Mouse (Mus musculus): Measurements from ENCODE around the gene Ssbp4. TPM values are rescaled to one million over a fixed set of nuclear protein-coding genes. Genes with fewer than 3 reads are reported as not detected.

Ssbp4 gene
- polyA plus RNA-seq, 1 experiment from 2014 or later, result 173 TPM

DNA sequence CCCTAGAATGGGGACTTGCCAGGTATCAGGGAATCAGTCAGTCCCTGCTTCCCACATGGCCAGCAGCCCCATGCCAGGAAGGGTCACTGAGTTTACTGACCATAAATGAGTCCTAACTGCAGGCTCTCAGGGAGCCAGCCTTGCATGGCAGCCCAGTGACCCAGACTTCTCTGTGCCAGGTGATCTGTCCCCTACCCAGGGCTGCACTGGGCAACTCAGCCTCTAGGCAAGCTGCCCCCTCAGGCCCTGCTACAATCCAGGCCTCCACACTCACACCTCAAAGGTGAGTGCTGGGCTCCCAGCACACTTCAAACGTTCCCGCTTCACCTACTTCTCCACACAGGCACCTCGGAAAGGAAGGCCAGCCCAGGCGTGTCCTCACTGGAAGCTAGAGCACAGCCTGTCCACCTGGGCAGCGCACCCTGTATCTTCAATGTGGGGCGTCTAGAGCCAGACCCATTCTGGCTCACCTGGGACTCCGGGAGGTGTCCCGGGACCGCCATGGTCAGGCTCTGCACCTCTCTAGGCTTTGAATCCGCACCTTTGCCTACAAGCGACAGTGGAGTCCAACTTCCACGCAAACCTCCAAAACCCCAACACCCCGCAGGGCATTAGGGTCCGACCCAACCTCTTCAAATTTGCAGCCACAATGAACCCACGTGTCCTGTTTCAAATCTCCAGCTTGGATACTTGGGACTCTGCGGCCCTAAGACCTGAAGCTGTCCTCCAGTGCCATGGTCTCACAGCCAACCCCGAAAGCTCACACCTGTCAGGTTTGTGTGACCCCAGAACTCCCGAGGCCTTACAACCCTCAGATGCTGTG, 1.7 kb downstream of the Ssbp4 start:
- Histone ChIP-seq H3K9me3 (ENCODE audit: control insufficient read depth, low read length) (peaks cover under 1% of the 10 kb centered on the region; the same call in 1 of the 2 replicates), H3K4me2 (peak overlapping the region; percentile 100), H3K27ac (ENCODE audit: low read depth, low read length) (peak overlapping the region; percentile 99; the same call in 1 of the 2 replicates), H3K27me3 (replicated peaks; ENCODE audit: control insufficient read depth, insufficient read depth, low read length) (no peaks in the 10 kb centered on the region), H3K36me3 (ENCODE audit: control insufficient read depth, insufficient read depth, low read length) (peaks cover 13% of the 10 kb centered on the region), H3K9ac (ENCODE audit: low read depth, low read length) (peak overlapping the region; percentile 98), H3K4me3 (ENCODE audit: low read depth, low read length) (peak overlapping the region; percentile 92), H3K4me1 (replicated peaks; ENCODE audit: control insufficient read depth, insufficient read depth, low read length) (peaks cover 41% of the 10 kb centered on the region)
- ATAC-seq (replicated peaks; ENCODE audit: low FRiP score) (no peak), DNase-seq (ENCODE audit: low spot score) (no peak)
- WGBS, result 51% methylated on average over 18 of the region's 18 CpGs

DNA sequence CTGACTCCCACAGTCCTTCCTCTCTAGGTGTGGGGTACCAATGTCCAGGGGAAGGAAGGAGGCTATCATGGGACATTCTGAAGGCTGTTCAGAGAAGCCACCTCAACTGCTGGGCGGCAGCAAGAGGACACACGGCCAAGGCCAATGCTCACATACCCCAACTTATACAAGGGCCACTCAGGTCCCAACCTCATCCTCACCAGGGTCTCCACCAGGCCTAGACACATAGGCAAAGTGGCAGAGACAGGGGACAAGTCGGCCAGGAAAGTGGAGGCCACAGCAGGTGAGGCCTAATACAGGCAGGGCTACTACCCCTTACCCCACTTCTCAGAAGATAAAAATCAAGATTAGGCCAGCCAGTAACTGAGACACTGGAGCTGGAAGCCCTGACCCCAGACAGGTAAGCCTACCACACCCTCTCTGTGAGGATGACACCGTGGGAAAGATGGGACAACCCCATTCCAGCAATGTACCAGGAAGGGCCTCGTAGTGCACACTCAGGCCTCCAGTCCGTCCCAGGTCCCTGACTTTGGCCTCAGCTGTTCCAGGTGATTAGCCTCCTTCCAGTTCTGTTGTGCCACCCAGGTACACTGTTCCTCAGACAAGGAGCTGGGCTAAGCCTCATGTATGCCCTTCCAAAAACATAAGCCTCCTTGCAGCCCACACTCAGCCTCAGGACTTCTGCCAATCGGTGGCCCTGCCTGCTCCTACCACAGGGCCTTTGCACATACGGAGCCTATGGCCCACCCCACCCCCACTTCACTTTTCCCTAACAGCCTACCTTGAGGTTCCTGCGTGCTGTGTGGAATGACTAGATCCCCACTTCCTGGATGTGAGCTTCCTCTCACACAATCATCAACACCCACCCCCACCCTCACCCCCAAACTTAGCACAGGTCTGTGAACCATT, 2.5 kb downstream of the Ssbp4 start:
- Histone ChIP-seq H3K27me3 (replicated peaks; ENCODE audit: control insufficient read depth, insufficient read depth, low read length) (no peaks in the 10 kb centered on the region), H3K4me1 (replicated peaks; ENCODE audit: control insufficient read depth, insufficient read depth, low read length) (peaks cover 44% of the 10 kb centered on the region), H3K9me3 (ENCODE audit: control insufficient read depth, low read length) (peaks cover 3% of the 10 kb centered on the region; the same call in 1 of the 2 replicates), H3K4me2 (peak overlapping the region; percentile 100), H3K4me3 (ENCODE audit: low read depth, low read length) (peak overlapping the region; percentile 92), H3K27ac (ENCODE audit: low read depth, low read length) (peak overlapping the region; percentile 99; the same call in 1 of the 2 replicates), H3K9ac (ENCODE audit: low read depth, low read length) (no peak overlapping the region), H3K36me3 (ENCODE audit: control insufficient read depth, insufficient read depth, low read length) (peaks cover 18% of the 10 kb centered on the region)
- WGBS, result 78% methylated on average over 9 of the region's 9 CpGs
- no peak for ATAC-seq (replicated peaks; ENCODE audit: low FRiP score)
- DNase-seq (ENCODE audit: low spot score), result no peak

DNA sequence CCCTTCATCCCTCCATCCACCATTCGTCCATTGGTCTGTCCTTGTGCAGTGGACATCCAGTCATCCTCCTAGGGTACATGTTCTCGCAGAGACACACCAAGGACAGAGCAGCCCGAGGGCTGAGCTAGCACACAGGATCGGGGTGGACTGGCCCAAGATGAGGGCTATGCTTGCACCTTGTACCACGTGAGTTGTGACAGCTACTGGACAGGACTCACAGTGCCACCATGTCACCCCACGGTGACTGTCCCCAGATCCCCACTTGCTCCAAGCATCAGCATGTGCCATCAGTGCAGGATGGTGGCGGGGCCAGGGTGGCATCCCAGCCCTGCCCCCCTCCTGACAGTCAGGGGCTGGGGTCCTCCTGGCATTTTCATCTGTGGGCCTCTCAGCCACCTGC, 4.1 kb downstream of the Ssbp4 start:
- peaks cover 18% of the 10 kb centered on the region for H3K36me3 ChIP-seq (ENCODE audit: control insufficient read depth, insufficient read depth, low read length)
- no peak overlapping the region for H3K9ac ChIP-seq (ENCODE audit: low read depth, low read length)
- no peak for DNase-seq (ENCODE audit: low spot score)
- 90% methylated on average over 7 of the region's 7 CpGs for WGBS
- no peak for ATAC-seq (replicated peaks; ENCODE audit: low FRiP score)
- H3K4me3 ChIP-seq (ENCODE audit: low read depth, low read length), result no peak overlapping the region
- no peak overlapping the region for H3K27ac ChIP-seq (ENCODE audit: low read depth, low read length)
- H3K4me1 ChIP-seq (replicated peaks; ENCODE audit: control insufficient read depth, insufficient read depth, low read length), result peaks cover 50% of the 10 kb centered on the region
- H3K9me3 ChIP-seq (ENCODE audit: control insufficient read depth, low read length), result peaks cover 3% of the 10 kb centered on the region; the same call in 1 of the 2 replicates
- no peak overlapping the region for H3K4me2 ChIP-seq
- no peaks in the 10 kb centered on the region for H3K27me3 ChIP-seq (replicated peaks; ENCODE audit: control insufficient read depth, insufficient read depth, low read length)

DNA sequence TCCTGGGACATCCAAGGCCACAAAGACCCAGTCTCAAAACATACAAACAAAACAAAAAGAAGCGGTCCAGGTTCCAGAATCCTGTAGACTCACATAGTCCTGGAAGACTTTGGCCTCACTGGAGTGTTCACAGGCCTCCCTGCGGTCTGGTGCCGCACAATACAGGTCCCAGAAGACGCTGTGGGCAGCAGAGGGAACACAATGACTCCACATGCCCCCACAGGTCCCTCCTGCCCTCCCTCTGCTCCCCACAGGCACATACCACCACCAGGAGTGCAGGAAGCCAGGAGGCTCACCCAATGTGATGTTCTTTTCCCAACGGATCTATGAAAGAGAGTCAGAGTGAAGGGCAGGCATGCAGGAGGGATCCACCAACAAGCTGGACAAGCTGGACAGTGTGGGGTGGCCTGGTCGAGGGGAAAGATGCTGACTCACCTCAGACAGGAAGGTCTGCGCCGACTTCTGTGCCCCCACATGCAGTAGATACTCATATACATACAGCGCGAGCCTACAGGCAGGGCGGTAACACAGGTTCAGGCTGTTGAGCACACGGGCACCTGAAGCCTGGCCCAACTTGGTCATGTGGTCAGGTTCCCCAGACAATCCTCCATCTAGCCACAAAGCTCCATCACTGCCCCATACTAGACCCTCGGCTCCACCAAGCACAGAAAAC, 6.4 kb downstream of the Ssbp4 start:
- ATAC-seq (replicated peaks; ENCODE audit: low FRiP score), result no peak
- peak overlapping the region; percentile 49; the same call in 1 of the 2 replicates for H3K27ac ChIP-seq (ENCODE audit: low read depth, low read length)
- WGBS, result 86% methylated on average over 13 of the region's 13 CpGs
- DNase-seq (ENCODE audit: low spot score), result no peak
- H3K36me3 ChIP-seq (ENCODE audit: control insufficient read depth, insufficient read depth, low read length), result peaks cover 32% of the 10 kb centered on the region
- H3K4me3 ChIP-seq (ENCODE audit: low read depth, low read length), result no peak overlapping the region; the same call in 1 of the 2 replicates
- H3K4me2 ChIP-seq, result no peak overlapping the region; the same call in 1 of the 2 replicates
- H3K27me3 ChIP-seq (replicated peaks; ENCODE audit: control insufficient read depth, insufficient read depth, low read length), result no peaks in the 10 kb centered on the region
- peaks cover 60% of the 10 kb centered on the region for H3K4me1 ChIP-seq (replicated peaks; ENCODE audit: control insufficient read depth, insufficient read depth, low read length)
- peaks cover 3% of the 10 kb centered on the region; the same call in 1 of the 2 replicates for H3K9me3 ChIP-seq (ENCODE audit: control insufficient read depth, low read length)
- H3K9ac ChIP-seq (ENCODE audit: low read depth, low read length), result no peak overlapping the region

DNA sequence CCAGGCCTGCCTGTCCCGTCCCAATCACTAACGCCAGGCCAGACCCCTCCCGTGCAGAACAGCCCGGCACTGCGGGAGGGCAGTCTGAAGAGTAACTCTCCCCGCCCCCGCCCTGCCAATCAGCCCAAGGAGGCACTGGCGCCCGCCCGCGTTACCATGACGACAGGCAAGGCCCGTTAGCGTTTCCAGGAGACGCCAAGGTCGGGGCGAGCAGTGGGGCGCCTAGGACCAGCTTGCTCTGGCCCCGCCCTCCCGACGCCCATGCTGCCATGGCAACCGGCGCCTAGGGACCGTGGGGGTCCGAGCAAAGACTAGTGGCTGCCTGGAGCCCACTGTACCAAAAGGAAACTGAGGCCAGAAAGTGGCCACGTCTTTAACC, 7.4 kb downstream of the Ssbp4 start:
- no peak overlapping the region for H3K9ac ChIP-seq (ENCODE audit: low read depth, low read length)
- peak overlapping the region; percentile 20 for H3K4me3 ChIP-seq (ENCODE audit: low read depth, low read length)
- peaks cover 59% of the 10 kb centered on the region for H3K4me1 ChIP-seq (replicated peaks; ENCODE audit: control insufficient read depth, insufficient read depth, low read length)
- 4% methylated on average over 26 of the region's 26 CpGs for WGBS
- H3K36me3 ChIP-seq (ENCODE audit: control insufficient read depth, insufficient read depth, low read length), result peaks cover 34% of the 10 kb centered on the region
- peak overlapping the region; percentile 55 for H3K4me2 ChIP-seq
- DNase-seq (ENCODE audit: low spot score) (peak; percentile 88), ATAC-seq (replicated peaks; ENCODE audit: low FRiP score) (peak; percentile 71)
- H3K27me3 ChIP-seq (replicated peaks; ENCODE audit: control insufficient read depth, insufficient read depth, low read length), result no peaks in the 10 kb centered on the region
- peak overlapping the region; percentile 73 for H3K27ac ChIP-seq (ENCODE audit: low read depth, low read length)
- H3K9me3 ChIP-seq (ENCODE audit: control insufficient read depth, low read length), result peaks cover 3% of the 10 kb centered on the region; the same call in 1 of the 2 replicates

DNA sequence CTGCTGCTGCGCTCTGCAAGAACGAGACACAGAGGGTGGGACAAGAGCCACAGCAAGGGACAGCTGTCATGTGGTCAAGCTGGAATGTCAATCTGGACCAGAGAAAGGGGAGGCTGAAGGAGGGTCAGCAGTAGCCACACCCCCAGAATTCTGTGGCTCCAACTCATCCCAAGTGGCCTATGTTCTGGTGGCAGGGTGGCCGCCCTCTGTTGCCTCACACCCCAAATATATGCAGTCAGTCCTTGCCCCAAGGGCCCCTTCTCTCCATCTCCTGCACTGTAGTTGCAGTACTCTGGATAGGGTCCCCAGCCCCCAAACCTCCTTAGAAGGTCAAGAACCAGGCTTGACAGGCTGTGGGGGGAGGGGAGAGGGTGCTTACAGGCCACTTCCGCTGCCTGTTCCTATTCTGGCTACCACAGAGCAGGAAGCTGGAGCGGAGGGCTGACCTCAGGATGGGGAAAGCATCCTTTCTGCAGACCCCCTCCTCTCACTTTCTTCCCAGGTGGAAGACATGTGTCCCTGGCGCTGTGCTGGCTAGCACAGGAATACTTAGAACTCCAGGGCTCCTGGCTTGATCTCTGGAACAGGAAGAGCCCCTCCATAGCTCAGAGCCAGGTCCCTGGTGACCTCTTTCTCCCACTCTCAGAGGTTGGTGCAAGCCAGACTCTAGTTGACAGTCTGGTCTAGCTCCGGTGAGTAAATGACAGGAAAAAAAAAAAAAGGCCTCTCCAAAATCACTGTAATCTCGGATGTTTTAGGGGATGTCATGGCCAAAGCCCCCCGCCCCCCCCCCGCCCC, 8.0 kb downstream of the Ssbp4 start:
- 30% methylated on average over 10 of the region's 10 CpGs for WGBS
- no peaks in the 10 kb centered on the region for H3K27me3 ChIP-seq (replicated peaks; ENCODE audit: control insufficient read depth, insufficient read depth, low read length)
- peaks cover 3% of the 10 kb centered on the region; the same call in 1 of the 2 replicates for H3K9me3 ChIP-seq (ENCODE audit: control insufficient read depth, low read length)
- H3K4me1 ChIP-seq (replicated peaks; ENCODE audit: control insufficient read depth, insufficient read depth, low read length), result peaks cover 60% of the 10 kb centered on the region
- H3K4me2 ChIP-seq, result peak overlapping the region; percentile 55
- ATAC-seq (replicated peaks; ENCODE audit: low FRiP score) (no peak), DNase-seq (ENCODE audit: low spot score) (no peak)
- H3K36me3 ChIP-seq (ENCODE audit: control insufficient read depth, insufficient read depth, low read length), result peaks cover 39% of the 10 kb centered on the region
- H3K27ac ChIP-seq (ENCODE audit: low read depth, low read length), result peak overlapping the region; percentile 73
- peak overlapping the region; percentile 20 for H3K4me3 ChIP-seq (ENCODE audit: low read depth, low read length)
- H3K9ac ChIP-seq (ENCODE audit: low read depth, low read length), result no peak overlapping the region

DNA sequence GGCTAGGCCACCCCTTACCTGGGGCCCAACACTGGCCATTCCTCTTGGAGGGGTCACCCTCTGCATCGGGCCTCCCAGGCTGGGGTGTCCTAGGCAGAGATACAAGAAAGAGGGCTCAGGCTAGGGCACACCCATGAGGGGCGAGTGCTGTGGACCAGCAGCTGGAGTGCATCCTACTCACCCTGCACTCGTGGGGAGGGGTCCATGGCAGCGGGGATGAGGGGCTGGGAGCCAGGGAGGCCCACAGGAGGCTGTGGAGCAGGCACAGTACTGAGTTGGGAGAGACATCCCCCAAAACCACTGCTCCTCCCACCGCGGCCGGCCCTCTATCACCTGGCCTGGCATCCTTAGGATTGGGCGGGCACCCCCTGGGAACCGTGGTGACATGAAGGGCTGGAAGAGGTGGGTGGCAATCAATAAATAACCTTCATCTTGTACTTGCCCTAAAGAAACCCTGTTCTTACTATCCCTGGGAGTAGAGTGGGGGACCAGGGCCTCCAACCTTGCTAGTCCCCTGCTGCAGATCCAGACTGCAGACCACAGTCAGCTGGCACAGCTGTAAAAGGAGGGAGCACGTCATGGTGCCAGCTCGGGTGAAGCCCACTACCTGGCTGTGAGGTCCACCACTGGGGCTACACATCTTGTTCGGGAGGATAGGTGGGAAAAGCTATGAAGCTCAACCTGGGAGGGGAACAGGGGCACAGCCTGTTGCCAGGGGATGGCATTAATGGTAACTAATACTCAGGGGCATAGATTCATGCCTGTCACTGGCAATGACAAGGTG, 9.0 kb downstream of the Ssbp4 start:
- no peak overlapping the region for H3K4me3 ChIP-seq (ENCODE audit: low read depth, low read length)
- H3K4me2 ChIP-seq, result no peak overlapping the region
- peaks cover 3% of the 10 kb centered on the region; the same call in 1 of the 2 replicates for H3K9me3 ChIP-seq (ENCODE audit: control insufficient read depth, low read length)
- no peak for DNase-seq (ENCODE audit: low spot score)
- no peak overlapping the region; the same call in 1 of the 2 replicates for H3K27ac ChIP-seq (ENCODE audit: low read depth, low read length)
- no peak for ATAC-seq (replicated peaks; ENCODE audit: low FRiP score)
- H3K9ac ChIP-seq (ENCODE audit: low read depth, low read length), result no peak overlapping the region
- H3K27me3 ChIP-seq (replicated peaks; ENCODE audit: control insufficient read depth, insufficient read depth, low read length), result no peaks in the 10 kb centered on the region
- peaks cover 68% of the 10 kb centered on the region for H3K4me1 ChIP-seq (replicated peaks; ENCODE audit: control insufficient read depth, insufficient read depth, low read length)
- peaks cover 43% of the 10 kb centered on the region for H3K36me3 ChIP-seq (ENCODE audit: control insufficient read depth, insufficient read depth, low read length)
- WGBS, result 86% methylated on average over 12 of the region's 12 CpGs
